Mouse (Mus musculus): Measurements from ENCODE around the gene Mtln.

Mtln gene

DNA sequence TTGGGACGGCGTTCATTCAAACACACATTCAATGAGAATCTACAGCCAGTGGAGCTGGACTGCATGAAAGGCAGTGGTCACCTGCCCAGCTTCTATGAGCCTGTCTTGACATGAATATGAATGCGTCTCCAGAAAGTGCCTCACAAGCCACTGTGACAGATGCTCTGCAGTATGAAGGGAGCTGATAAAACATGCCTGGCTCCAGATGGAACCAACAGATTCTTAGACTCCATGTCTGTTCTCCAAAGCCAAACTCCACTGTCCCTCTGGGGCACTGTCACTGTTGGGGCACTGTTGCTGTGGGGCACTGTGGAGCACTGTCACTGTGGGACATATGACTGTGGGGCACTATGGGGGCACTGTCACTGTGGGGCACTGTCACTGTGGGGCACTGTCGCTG, 38.2 kb downstream of the Mtln start:
- no peak for DNase-seq (ENCODE audit: low spot score in 2 of 2)

- DNase-seq (ENCODE audit: low spot score in 2 of 2): no peak
Measured at GRCm38 (mm10) chr2:127751849-127752610, 40.3 kb downstream of the Mtln start.

GRCm38 (mm10) chr2:127749376-127749775, 42.9 kb downstream of the Mtln start:
- no peak for DNase-seq (ENCODE audit: low spot score in 2 of 2)

GRCm38 (mm10) chr2:127748316-127748715, 44.0 kb downstream of the Mtln start:
- DNase-seq (ENCODE audit: low spot score in 2 of 2): no peak

- DNase-seq (ENCODE audit: low spot score in 2 of 2): no peak
Measured at GRCm38 (mm10) chr2:127742637-127743036, 49.7 kb downstream of the Mtln start.
